Mouse (Mus musculus) lung, embryonic 14.5 days (tissue): Measurements from ENCODE around the gene Gm28308. TPM values are rescaled to one million over a fixed set of nuclear protein-coding genes. Genes with fewer than 3 reads are reported as not detected.
A peak's percentile ranks its signal among the peaks of the same experiment; 100 is the strongest.

Experiments
- ATAC-seq: fragments of 200-750 bp; cut with Nextera tagmentation; 2 replicates; pipeline ENCODE4 v1.8.0; 2017; ENCODE audit warnings: mild to moderate bottlenecking, moderate TSS enrichment, moderate library complexity; ENCODE audit not compliant: insufficient read depth
- DNase-seq: peaks from one replicate; pipeline ENCODE4 v3.0.0-alpha.2; 2015
- H3K27ac ChIP-seq: fragments of 300-500 bp; sonication (generic); 2 replicates; pipeline ENCODE4 v1.5.1; 2014; ENCODE audit warnings: low read depth, mild to moderate bottlenecking, moderate library complexity
- H3K27me3 ChIP-seq: fragments of 300-500 bp; sonication (generic); 2 replicates; pipeline ENCODE4 v1.6.1; 2014; ENCODE audit warnings: low read length, control low read depth; ENCODE audit not compliant: insufficient read depth
- H3K36me3 ChIP-seq: fragments of 300-500 bp; sonication (generic); 2 replicates; pipeline ENCODE4 v1.6.1; 2014; ENCODE audit warnings: control low read depth; ENCODE audit not compliant: insufficient read depth
- H3K4me1 ChIP-seq: fragments of 300-500 bp; sonication (generic); 2 replicates; pipeline ENCODE4 v1.6.1; 2014; ENCODE audit warnings: antibody characterized with exemption, control low read depth; ENCODE audit not compliant: insufficient read depth
- H3K4me2 ChIP-seq: fragments of 300-500 bp; sonication (generic); 2 replicates; pipeline ENCODE4 v1.6.1; 2014; ENCODE audit warnings: mild to moderate bottlenecking
- H3K4me3 ChIP-seq: fragments of 300-500 bp; sonication (generic); 2 replicates; pipeline ENCODE4 v1.5.1; 2014; ENCODE audit warnings: low read depth, low read length
- H3K9ac ChIP-seq: fragments of 300-500 bp; sonication (generic); 2 replicates; pipeline ENCODE4 v1.6.1; 2014
- H3K9me3 ChIP-seq: fragments of 300-500 bp; sonication (generic); 2 replicates; pipeline ENCODE4 v1.6.1; 2016; ENCODE audit warnings: low read depth, low read length, control low read depth
- CTCF ChIP-seq: IDR thresholded peaks from 2 replicates; pipeline ENCODE4 v1.5.1; 2016; ENCODE audit warnings: antibody characterized with exemption, low read depth
- WGBS: fragments of 180-500 bp; shearing (Covaris S2); extraction: QIAGEN DNeasy Blood & Tissue Kit; methylation state at CpG from one replicate; pipeline ENCODE4 v1.1.7; 2014; 5-methylcytosine and 5-hydroxymethylcytosine counted together
- polyA plus RNA-seq: library from polyadenylated mRNA; unstranded; fragments of >200 nt; fragmentation: Nextera tagmentation; extraction: Ambion mirVana; gene quantifications from 2 replicates; pipeline ENCODE4 v1.2.1, GENCODE M21; 2014

Gene Gm28308
- polyA plus RNA-seq, 1 experiment from 2014 or later: not detected

DNA sequence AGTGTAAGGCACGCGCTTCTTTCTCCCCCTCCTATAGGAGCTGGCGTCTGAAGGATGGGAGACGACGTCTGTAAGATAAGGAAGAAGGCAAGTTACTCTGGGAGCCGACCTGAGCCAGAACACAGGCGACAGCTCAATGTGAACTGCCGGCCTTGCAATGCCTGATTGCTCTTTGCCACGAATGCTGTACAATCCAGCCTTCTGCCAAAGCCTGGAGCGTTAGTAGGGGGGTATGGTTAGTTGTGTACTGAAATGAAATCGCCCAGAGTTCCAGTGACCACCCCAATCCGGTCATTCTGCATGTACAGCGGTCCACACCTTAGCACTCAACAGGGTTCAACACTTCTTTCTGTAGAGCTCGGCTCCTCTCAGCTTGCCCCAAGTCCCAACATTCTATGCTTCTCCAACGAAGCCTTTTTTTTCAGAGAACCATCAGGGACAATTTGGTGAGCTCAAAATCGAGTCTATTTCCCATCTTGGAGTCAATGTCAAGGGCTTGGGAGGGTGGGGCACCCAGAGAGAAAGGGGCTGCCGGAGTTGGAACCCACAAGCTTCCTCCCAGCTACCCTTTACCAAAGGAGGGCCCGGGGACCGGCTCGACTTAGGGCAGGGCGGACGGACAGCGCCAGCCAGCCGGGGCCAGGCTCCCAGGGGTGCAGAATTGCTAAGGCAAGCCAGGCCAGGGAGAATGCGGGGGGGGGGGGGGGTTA is 46.1 kb upstream of the Gm28308 start:
- Histone ChIP-seq H3K9ac (no peak overlapping the region), H3K27ac (no peak overlapping the region), H3K4me1 (no peaks in the 10 kb centered on the region), H3K27me3 (peaks cover 88% of the 10 kb centered on the region), H3K4me2 (no peak overlapping the region; the same call in 1 of the 2 replicates), H3K4me3 (peak overlapping the region; percentile 30; the same call in 1 of the 2 replicates), H3K36me3 (no peaks in the 10 kb centered on the region), H3K9me3 (no peaks in the 10 kb centered on the region)
- no peak for DNase-seq
- no peak for ATAC-seq
- TF ChIP-seq CTCF: no peak
- 3% methylated on average over 24 of the region's 25 CpGs for WGBS

GRCm38 (mm10) chr6:52256956-52257355 is 43.8 kb upstream of the Gm28308 start:
- WGBS: under 1% methylated on average over 6 of the region's 6 CpGs
- Histone ChIP-seq H3K36me3 (no peaks in the 10 kb centered on the region), H3K9me3 (no peaks in the 10 kb centered on the region), H3K4me3 (no peak overlapping the region), H3K4me1 (no peaks in the 10 kb centered on the region), H3K27me3 (peaks cover 88% of the 10 kb centered on the region), H3K27ac (no peak overlapping the region), H3K9ac (no peak overlapping the region), H3K4me2 (no peak overlapping the region)
- peak; percentile 84 for TF ChIP-seq CTCF
- DNase-seq: peak; percentile 94
- no peak for ATAC-seq

GRCm38 (mm10) chr6:52253511-52254500 is 40.7 kb upstream of the Gm28308 start:
- TF ChIP-seq CTCF: no peak
- ATAC-seq (peak; percentile 41; the same call in 1 of the 2 replicates), DNase-seq (no peak)
- 1% methylated on average over 59 of the region's 59 CpGs for WGBS
- H3K4me3 ChIP-seq: no peak overlapping the region
- no peaks in the 10 kb centered on the region for H3K4me1 ChIP-seq
- no peaks in the 10 kb centered on the region for H3K36me3 ChIP-seq
- H3K9me3 ChIP-seq: no peaks in the 10 kb centered on the region
- peak overlapping the region; percentile 45 for H3K4me2 ChIP-seq
- H3K27ac ChIP-seq: no peak overlapping the region
- no peak overlapping the region for H3K9ac ChIP-seq
- peaks cover 95% of the 10 kb centered on the region for H3K27me3 ChIP-seq

- 2% methylated on average over 35 of the region's 35 CpGs for WGBS
- 0 out of 2 replicates have a peak overlapping the region, but pooled peaks have one; percentile 3 for H3K4me3 ChIP-seq
- H3K27ac ChIP-seq: no peak overlapping the region
- no peak overlapping the region; the same call in 1 of the 2 replicates for H3K4me2 ChIP-seq
- H3K9ac ChIP-seq: no peak overlapping the region
- TF ChIP-seq CTCF: no peak
- H3K36me3 ChIP-seq: no peaks in the 10 kb centered on the region
- no peaks in the 10 kb centered on the region for H3K9me3 ChIP-seq
- ATAC-seq (no peak), DNase-seq (no peak)
- H3K4me1 ChIP-seq: no peaks in the 10 kb centered on the region
- peaks cover 95% of the 10 kb centered on the region for H3K27me3 ChIP-seq
These were observed 39.7 kb upstream of the Gm28308 start for GRCm38 (mm10) chr6:52252775-52253376.

GRCm38 (mm10) chr6:52252016-52252774 is 39.1 kb upstream of the Gm28308 start:
- Histone ChIP-seq H3K9me3 (no peaks in the 10 kb centered on the region), H3K27me3 (peaks cover 96% of the 10 kb centered on the region), H3K27ac (no peak overlapping the region), H3K36me3 (no peaks in the 10 kb centered on the region), H3K4me1 (no peaks in the 10 kb centered on the region), H3K9ac (no peak overlapping the region), H3K4me3 (0 out of 2 replicates have a peak overlapping the region, but pooled peaks have one; percentile 3), H3K4me2 (no peak overlapping the region)
- 6% methylated on average over 24 of the region's 24 CpGs for WGBS
- no peak for ATAC-seq
- TF ChIP-seq CTCF: no peak
- DNase-seq: no peak

- DNase-seq: no peak
- no peak for ATAC-seq
- peaks cover 97% of the 10 kb centered on the region for H3K27me3 ChIP-seq
- no peak overlapping the region for H3K4me2 ChIP-seq
- no peak overlapping the region for H3K4me3 ChIP-seq
- no peaks in the 10 kb centered on the region for H3K36me3 ChIP-seq
- H3K27ac ChIP-seq: no peak overlapping the region
- no peaks in the 10 kb centered on the region for H3K4me1 ChIP-seq
- H3K9ac ChIP-seq: no peak overlapping the region
- no peaks in the 10 kb centered on the region for H3K9me3 ChIP-seq
- no peak for TF ChIP-seq CTCF
- 9% methylated on average over 7 of the region's 7 CpGs for WGBS
These were observed 38.2 kb upstream of the Gm28308 start for GRCm38 (mm10) chr6:52251177-52251879.
